Mouse (Mus musculus): ENCODE results near the gene Lsg1. TPM values are rescaled to one million over a fixed set of nuclear protein-coding genes. Genes with fewer than 3 reads are reported as not detected.

The Lsg1 gene
- polyA plus RNA-seq, 1 experiment, result 5.5 TPM

DNA sequence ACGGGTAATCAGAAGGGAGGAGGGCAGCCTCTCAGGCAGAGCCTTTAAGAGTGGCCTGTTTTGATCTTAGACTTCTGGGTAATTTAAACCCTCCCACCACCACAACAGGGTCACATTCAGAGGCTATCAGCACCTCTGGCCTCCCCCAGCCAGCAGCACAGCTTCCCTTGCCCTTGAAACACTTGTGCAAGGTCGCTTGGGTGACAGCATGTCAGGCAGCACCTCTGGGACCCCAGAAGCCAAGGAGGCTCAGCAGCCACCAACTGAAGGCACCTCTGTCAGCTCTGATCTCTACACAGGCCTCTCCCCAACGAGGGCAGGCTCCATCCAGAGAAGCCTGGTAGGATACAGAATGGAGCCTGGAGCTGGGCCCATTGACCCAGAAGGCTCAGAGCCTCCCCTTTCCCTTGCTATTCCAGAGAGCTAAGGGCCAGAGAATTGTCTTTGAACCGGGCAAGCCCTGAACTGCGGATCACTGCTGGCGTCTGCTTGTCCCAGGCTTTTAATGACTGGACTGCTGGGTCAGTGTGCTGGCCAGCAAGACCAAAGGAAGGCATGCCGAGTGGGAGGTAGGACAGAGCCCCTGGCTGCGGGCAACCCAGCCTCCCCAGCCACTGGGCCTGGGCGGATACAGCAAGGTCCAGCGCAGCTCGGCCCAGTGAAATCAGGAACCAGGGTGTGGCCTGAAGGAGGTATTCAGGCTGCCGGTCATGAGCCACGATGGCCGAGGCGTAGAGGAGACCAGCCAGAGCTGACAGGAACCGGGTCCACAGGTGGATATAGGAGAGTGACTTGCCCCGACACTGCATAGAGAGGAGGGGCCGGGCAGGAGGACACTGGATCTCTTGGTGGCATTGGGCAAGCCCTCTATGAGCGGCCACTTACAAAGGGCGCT lies 47.0 kb downstream of the Lsg1 start:
- WGBS, result 68% methylated on average over 20 of the region's 20 CpGs
- H3K4me3 ChIP-seq (ENCODE audit: low read depth, low read length), result peak overlapping the region; percentile 23
- no peak for TF ChIP-seq CTCF (IDR thresholded peaks at IDR 0.05; ENCODE audit: extremely low read depth, insufficient read length, insufficient replicate concordance, low read depth, low read length)
- no peak for TF ChIP-seq POLR2A (IDR thresholded peaks at IDR 0.05; ENCODE audit: low read depth, low read length)
- H3K27me3 ChIP-seq (ENCODE audit: control insufficient read depth, insufficient read depth, low read length), result no peaks in the 10 kb centered on the region
- no peak overlapping the region for H3K27ac ChIP-seq (ENCODE audit: insufficient read depth, low read depth, low read length)
- no peaks in the 10 kb centered on the region for H3K36me3 ChIP-seq (ENCODE audit: control insufficient read depth, insufficient read depth, low read length)
- no peaks in the 10 kb centered on the region for H3K4me1 ChIP-seq (ENCODE audit: control insufficient read depth, insufficient read depth, insufficient read length, low read length)

DNA sequence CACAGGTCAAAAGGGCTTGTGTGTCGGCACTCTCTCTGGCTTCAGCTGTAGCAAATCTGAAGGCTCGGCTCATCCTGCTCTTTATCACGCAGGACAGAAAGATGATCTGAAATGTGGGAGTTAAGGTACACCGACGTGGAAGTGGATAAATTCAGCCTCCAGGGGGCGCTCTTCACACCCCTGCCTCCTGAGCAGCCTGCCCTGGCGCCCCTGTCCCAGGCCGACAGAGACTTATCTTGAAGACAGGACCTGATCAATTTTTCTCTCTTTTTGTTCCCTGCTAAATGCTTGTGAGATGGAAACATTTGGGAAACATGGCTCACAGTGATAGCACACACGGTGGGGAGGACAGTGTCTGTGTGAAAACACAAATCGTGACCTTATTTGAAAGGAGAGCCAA lies 48.0 kb downstream of the Lsg1 start:
- peak; percentile 92; the same call in 1 of the 2 replicates for TF ChIP-seq CTCF (IDR thresholded peaks at IDR 0.05; ENCODE audit: extremely low read depth, insufficient read length, insufficient replicate concordance, low read depth, low read length)
- no peak for TF ChIP-seq POLR2A (IDR thresholded peaks at IDR 0.05; ENCODE audit: low read depth, low read length)
- H3K27ac ChIP-seq (ENCODE audit: insufficient read depth, low read depth, low read length), result no peak overlapping the region
- no peaks in the 10 kb centered on the region for H3K36me3 ChIP-seq (ENCODE audit: control insufficient read depth, insufficient read depth, low read length)
- H3K4me1 ChIP-seq (ENCODE audit: control insufficient read depth, insufficient read depth, insufficient read length, low read length), result no peaks in the 10 kb centered on the region
- no peaks in the 10 kb centered on the region for H3K27me3 ChIP-seq (ENCODE audit: control insufficient read depth, insufficient read depth, low read length)
- WGBS, result 26% methylated on average over 10 of the region's 10 CpGs
- no peak overlapping the region for H3K4me3 ChIP-seq (ENCODE audit: low read depth, low read length)

DNA sequence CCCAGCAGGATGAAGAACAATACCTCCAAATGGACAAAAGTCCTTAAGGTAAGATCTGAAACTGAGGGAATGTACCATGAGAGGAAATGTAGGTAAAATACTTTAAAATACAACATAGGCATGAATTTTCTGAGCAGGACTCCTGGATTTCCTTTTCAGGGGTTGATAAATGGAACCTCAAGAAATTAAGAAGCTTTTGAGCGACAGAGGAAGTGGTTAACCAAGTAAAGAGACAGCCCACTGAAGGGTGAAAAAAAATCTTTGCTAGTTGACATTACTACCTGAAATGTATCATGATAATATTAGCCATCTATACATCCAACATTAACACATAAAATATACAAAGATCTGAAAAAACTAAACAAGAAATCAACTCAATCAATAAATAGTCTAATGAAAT lies 52.3 kb downstream of the Lsg1 start:
- WGBS, result 83% methylated on average over 1 of the region's 1 CpGs
- Histone ChIP-seq H3K4me3 (ENCODE audit: low read depth, low read length) (no peak overlapping the region), H3K27me3 (ENCODE audit: control insufficient read depth, insufficient read depth, low read length) (no peaks in the 10 kb centered on the region), H3K27ac (ENCODE audit: insufficient read depth, low read depth, low read length) (no peak overlapping the region), H3K4me1 (ENCODE audit: control insufficient read depth, insufficient read depth, insufficient read length, low read length) (peaks cover 3% of the 10 kb centered on the region), H3K36me3 (ENCODE audit: control insufficient read depth, insufficient read depth, low read length) (no peaks in the 10 kb centered on the region)
- TF ChIP-seq CTCF (IDR thresholded peaks at IDR 0.05; ENCODE audit: extremely low read depth, insufficient read length, insufficient replicate concordance, low read depth, low read length) (no peak), POLR2A (IDR thresholded peaks at IDR 0.05; ENCODE audit: low read depth, low read length) (no peak)

DNA sequence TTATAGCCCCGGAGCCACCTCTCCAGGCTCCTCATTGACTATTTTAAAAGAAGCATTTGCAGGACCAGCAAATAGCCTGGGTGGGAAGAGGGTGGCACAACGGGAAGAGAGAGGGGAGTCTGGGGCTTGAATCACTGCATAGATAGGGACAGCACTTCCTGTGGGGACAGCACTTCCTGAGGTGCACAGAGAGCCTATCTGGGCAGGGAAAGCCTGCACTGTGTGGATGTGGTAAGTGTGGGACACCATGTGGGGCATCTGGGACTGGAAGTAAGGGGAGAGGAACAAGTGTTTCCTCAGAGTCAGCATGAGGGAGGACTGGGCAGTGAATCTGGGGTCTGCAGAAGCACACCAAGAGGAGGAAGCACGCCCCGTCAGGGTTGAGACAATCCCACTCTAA lies 53.8 kb downstream of the Lsg1 start:
- TF ChIP-seq POLR2A (IDR thresholded peaks at IDR 0.05; ENCODE audit: low read depth, low read length), result no peak
- no peak for TF ChIP-seq CTCF (IDR thresholded peaks at IDR 0.05; ENCODE audit: extremely low read depth, insufficient read length, insufficient replicate concordance, low read depth, low read length)

DNA sequence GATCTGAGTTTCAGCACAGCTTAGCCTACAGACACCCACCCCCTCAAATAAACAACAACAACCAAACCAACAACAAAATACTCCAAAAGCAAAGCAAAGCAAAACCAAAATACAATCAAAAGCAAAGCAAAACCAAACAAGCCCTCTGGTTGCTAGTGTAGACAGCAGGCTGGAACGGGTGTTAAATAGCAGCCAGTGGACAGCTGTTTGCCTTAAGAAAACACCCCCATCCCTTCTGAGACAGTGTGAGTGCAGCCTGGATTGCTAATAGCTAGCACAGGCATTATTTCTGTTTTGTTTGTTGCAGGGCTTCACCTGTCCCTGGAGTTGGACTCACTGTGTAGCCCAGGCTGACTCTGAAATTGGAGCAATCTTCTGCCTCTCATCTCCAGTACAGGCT lies 54.5 kb downstream of the Lsg1 start:
- no peaks in the 10 kb centered on the region for H3K36me3 ChIP-seq (ENCODE audit: control insufficient read depth, insufficient read depth, low read length)
- H3K4me1 ChIP-seq (ENCODE audit: control insufficient read depth, insufficient read depth, insufficient read length, low read length), result peaks cover 3% of the 10 kb centered on the region
- 65% methylated on average over 1 of the region's 1 CpGs for WGBS
- H3K27me3 ChIP-seq (ENCODE audit: control insufficient read depth, insufficient read depth, low read length), result no peaks in the 10 kb centered on the region
- H3K4me3 ChIP-seq (ENCODE audit: low read depth, low read length), result no peak overlapping the region
- H3K27ac ChIP-seq (ENCODE audit: insufficient read depth, low read depth, low read length), result no peak overlapping the region
- no peak for TF ChIP-seq POLR2A (IDR thresholded peaks at IDR 0.05; ENCODE audit: low read depth, low read length)
- TF ChIP-seq CTCF (IDR thresholded peaks at IDR 0.05; ENCODE audit: extremely low read depth, insufficient read length, insufficient replicate concordance, low read depth, low read length), result no peak

More for the DNA sequence above, 53.8 kb downstream of the Lsg1 start:
- Histone ChIP-seq H3K36me3 (ENCODE audit: control insufficient read depth, insufficient read depth, low read length) (no peaks in the 10 kb centered on the region), H3K27ac (ENCODE audit: insufficient read depth, low read depth, low read length) (no peak overlapping the region), H3K4me3 (ENCODE audit: low read depth, low read length) (no peak overlapping the region), H3K27me3 (ENCODE audit: control insufficient read depth, insufficient read depth, low read length) (no peaks in the 10 kb centered on the region), H3K4me1 (ENCODE audit: control insufficient read depth, insufficient read depth, insufficient read length, low read length) (peaks cover 3% of the 10 kb centered on the region)
- WGBS, result 61% methylated on average over 4 of the region's 4 CpGs

DNA sequence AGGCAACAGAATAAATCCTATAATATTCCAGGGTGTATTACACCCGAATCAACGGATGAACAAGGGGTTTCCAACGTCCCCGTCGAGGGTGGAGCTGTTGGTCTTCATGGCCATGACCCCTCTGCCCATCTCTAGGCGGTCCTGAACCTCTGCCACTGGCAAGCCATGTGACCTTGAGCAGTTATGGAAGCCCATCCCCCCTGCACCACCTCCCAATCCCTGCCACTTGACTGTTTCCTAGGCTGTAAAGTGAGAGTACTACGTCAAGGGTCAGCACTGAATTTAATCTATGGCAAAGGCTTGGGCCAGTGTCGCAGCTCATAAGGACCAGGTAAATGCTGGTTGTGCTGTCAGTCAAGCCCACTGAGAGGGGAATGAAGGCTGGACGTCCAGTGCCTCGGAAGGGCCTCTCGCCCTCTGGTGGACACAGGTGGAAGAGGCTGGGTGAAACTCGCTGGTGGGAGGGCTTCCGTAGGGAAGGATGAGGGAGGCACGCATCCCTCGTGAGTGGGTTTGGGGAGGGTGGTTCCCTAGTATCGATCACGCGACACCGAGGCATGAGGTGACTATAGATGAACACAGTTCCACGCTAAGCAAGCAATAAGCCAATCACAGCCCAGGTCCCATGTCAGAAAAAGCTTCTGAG lies 55.5 kb downstream of the Lsg1 start:
- H3K36me3 ChIP-seq (ENCODE audit: control insufficient read depth, insufficient read depth, low read length), result no peaks in the 10 kb centered on the region
- no peak overlapping the region for H3K4me3 ChIP-seq (ENCODE audit: low read depth, low read length)
- H3K4me1 ChIP-seq (ENCODE audit: control insufficient read depth, insufficient read depth, insufficient read length, low read length), result peaks cover 3% of the 10 kb centered on the region
- H3K27ac ChIP-seq (ENCODE audit: insufficient read depth, low read depth, low read length), result no peak overlapping the region
- 23% methylated on average over 20 of the region's 20 CpGs for WGBS
- no peaks in the 10 kb centered on the region for H3K27me3 ChIP-seq (ENCODE audit: control insufficient read depth, insufficient read depth, low read length)
- TF ChIP-seq CTCF (IDR thresholded peaks at IDR 0.05; ENCODE audit: extremely low read depth, insufficient read length, insufficient replicate concordance, low read depth, low read length) (peak; percentile 82), POLR2A (IDR thresholded peaks at IDR 0.05; ENCODE audit: low read depth, low read length) (no peak)

DNA sequence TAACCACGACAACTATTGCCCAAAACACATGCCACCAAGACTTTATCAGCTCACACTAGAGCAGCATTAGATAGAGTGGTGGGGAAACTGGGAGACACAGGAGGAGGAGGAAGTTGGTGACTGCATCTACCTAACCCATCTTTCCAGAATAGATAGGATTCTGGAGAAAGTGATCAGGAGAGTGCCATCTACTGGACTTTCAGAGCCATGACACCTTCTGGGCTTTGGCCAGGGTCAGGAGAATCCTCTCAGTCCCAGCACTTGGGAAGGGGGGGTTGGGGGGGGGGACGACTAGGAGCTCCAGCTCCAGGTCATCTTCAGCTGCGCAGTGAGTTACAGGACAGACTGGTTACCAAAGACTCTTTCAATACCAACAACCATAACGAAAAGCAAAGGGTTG lies 56.6 kb downstream of the Lsg1 start:
- TF ChIP-seq POLR2A (IDR thresholded peaks at IDR 0.05; ENCODE audit: low read depth, low read length) (no peak), CTCF (IDR thresholded peaks at IDR 0.05; ENCODE audit: extremely low read depth, insufficient read length, insufficient replicate concordance, low read depth, low read length) (peak; percentile 49; the same call in 1 of the 2 replicates)

More for the DNA sequence above, 56.6 kb downstream of the Lsg1 start:
- Histone ChIP-seq H3K4me1 (ENCODE audit: control insufficient read depth, insufficient read depth, insufficient read length, low read length) (peaks cover 3% of the 10 kb centered on the region), H3K36me3 (ENCODE audit: control insufficient read depth, insufficient read depth, low read length) (no peaks in the 10 kb centered on the region), H3K27ac (ENCODE audit: insufficient read depth, low read depth, low read length) (no peak overlapping the region), H3K27me3 (ENCODE audit: control insufficient read depth, insufficient read depth, low read length) (no peaks in the 10 kb centered on the region), H3K4me3 (ENCODE audit: low read depth, low read length) (no peak overlapping the region)
- WGBS, result 44% methylated on average over 4 of the region's 4 CpGs
